Mouse (Mus musculus): ENCODE results near the gene Ugcg.

The Ugcg gene

DNA sequence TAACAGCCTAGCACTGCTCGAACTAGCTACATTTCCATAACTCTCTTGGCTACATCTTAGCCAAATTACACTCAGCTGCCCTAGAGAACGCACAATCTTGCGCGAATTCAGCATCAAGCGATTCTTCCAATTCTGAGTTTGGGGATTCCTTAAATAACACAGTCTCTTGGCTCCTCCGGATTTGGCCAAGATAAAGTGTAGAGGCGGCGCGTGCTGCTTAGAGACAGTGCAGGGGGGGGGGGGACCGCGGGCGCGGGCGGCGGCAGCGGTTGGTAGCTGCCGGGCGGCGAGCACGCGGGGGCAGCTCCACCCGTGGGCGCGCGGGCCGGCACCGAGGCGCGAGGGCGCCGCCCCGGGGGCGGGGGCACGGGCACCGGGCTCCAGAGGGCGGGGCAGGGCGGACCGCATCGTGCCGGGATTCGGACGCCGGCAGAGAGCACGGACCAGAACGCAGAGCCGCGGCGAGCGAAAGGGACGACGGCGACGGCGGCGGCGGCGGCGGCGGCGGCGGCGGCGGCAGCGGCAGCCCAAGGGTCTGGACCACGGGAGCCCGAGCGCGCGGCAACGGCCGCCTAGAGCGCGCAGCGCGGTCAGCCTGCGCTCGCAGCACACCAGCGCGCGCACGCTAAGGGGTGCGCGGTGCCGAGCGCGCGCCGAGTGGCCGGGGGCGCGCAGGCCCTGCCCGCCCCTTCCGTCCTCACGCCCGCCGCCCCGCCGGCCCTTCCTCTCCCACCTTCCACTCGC lies at the start of gene Ugcg:
Ugcg (plus strand) TSS at position 456 of the 744 bp plus-strand sequence.
- in situ Hi-C loops (cut with MboI; ENCODE audit: low pct_unique_long_range_greater_than_20kb in 1 of 2, low sequenced_read_pairs in 2 of 2, unreplicated experiment in 1 of 2), result loop anchor here in 1 of 2 experiments (25.0 kb wide), 1 partner anchor 373 kb away; no protein-coding TSS in a partner anchor

- in situ Hi-C loops (cut with MboI; ENCODE audit: low pct_unique_long_range_greater_than_20kb in 1 of 2, low sequenced_read_pairs in 2 of 2, unreplicated experiment in 1 of 2), result no loop called here
Measured at GRCm38 (mm10) chr4:59149043-59149442, 40.0 kb upstream of the Ugcg start.

GRCm38 (mm10) chr4:59150907-59151306 lies 38.1 kb upstream of the Ugcg start:
- in situ Hi-C loops (cut with MboI; ENCODE audit: low pct_unique_long_range_greater_than_20kb in 1 of 2, low sequenced_read_pairs in 2 of 2, unreplicated experiment in 1 of 2), result no loop called here

DNA sequence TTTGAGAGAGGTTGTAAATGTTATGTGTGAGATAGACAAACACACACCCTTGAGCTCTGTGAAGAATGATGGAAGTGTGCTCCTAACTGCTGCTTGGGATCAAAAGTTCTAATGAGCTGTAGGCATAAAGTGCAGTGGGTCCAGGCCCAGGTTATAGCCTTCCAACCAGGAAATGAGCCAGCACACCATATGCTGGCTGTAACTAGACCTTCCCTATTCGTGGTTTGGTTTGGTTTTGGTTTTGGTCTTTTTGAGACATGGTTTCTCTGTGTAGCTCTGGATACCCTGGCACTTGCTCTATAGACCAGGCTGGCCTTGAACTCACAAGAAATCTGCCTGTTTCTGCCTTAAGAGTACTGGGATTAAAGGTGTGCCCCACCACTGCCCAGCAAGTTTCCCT lies 37.1 kb upstream of the Ugcg start:
- in situ Hi-C loops (cut with MboI; ENCODE audit: low pct_unique_long_range_greater_than_20kb in 1 of 2, low sequenced_read_pairs in 2 of 2, unreplicated experiment in 1 of 2), result no loop called here

DNA sequence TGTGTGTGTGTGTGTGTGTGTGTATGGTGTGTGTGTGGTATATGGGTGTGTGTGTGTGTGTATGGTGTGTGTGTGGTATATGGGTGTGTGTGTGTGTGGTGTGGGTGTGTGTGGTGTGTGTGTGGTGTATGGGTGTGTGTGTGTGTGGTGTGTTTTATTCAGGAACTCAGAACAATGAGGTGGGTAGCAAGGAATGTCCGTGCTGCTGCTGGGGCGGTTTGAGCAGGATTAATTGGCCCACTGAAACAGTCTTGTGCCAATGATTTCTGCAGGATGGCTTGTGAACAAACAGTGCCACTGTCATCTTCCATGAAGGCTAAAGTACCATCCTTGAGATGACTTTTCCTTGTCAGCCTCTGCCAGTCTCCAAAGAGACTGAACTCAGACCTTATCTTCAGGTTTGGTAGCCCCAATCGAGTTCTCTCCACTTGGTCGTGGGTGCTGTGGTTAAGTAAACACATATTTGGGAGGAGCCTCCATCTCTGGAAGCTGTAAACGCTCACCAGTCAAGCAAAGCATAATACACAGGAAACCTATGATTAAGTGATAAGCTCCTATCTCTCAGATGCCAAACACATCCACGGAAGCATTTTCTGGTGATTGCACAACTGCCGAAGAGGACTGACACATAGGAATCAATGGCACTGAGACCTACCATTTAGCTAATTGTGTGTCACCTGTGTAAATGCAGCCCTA lies 32.0 kb upstream of the Ugcg start:
- in situ Hi-C loops (cut with MboI; ENCODE audit: low pct_unique_long_range_greater_than_20kb in 1 of 2, low sequenced_read_pairs in 2 of 2, unreplicated experiment in 1 of 2), result no loop called here

DNA sequence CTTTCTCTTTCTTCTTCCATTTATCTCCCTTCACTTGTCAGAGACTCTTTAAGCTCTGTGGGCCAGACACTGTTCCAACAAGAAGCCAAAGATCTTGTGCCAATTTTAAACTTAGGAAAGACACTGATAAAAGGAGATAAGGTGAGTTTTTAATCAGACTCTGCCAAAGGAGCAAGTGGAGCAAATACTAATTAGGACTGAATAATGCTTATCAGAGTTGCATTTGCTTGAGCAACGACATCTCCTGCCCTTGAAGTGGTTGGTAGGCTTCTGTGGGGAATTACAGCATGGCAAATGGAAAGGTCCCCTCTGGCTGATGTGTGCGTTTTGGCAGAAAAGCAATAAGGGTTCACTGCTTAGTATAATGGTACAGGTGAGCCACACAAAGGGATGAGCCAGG lies 31.4 kb upstream of the Ugcg start:
- in situ Hi-C loops (cut with MboI; ENCODE audit: low pct_unique_long_range_greater_than_20kb in 1 of 2, low sequenced_read_pairs in 2 of 2, unreplicated experiment in 1 of 2), result no loop called here

DNA sequence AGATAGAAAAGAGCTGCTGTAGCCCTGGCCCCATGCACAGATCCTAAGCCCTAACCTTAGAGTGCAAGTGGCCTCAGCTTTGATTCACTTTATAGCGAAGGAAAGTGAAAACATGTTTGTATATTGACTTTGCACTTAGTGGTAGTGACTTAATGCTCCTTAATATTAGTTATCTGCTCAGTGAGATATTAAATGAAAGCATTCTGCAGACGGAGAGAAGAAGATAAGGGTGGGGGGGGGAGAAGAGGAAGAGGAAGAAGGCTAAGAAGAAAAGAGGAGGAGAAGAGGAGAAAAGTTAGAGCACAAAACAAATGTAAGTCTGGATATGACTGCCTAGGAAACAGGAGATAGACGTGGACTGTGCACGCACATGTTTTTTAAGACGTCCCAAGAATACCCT lies 28.8 kb upstream of the Ugcg start:
- in situ Hi-C loops (cut with MboI; ENCODE audit: low pct_unique_long_range_greater_than_20kb in 1 of 2, low sequenced_read_pairs in 2 of 2, unreplicated experiment in 1 of 2), result no loop called here

- in situ Hi-C loops (cut with MboI; ENCODE audit: low pct_unique_long_range_greater_than_20kb in 1 of 2, low sequenced_read_pairs in 2 of 2, unreplicated experiment in 1 of 2), result no loop called here
Measured at GRCm38 (mm10) chr4:59160959-59161670, 27.9 kb upstream of the Ugcg start.

DNA sequence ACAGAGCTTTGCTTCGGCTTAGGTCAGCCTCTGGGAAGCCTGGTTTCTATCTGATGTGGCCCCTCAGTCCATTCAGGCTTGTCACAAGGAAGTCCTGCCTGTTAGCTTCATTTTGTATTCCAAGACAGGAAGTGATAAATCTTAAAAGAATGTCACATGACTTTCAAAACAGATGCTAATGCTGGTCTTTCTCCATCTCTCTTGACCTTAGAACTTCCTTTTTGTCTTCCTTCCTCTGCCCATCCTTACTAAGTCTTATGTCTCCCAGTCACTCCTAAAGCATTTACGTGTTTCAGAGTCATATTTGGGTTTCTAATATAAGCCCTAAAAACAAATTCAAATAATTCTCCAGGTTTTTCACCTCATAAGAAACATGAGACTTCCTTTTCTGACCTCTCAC lies 25.0 kb upstream of the Ugcg start:
- in situ Hi-C loops (cut with MboI; ENCODE audit: low pct_unique_long_range_greater_than_20kb in 1 of 2, low sequenced_read_pairs in 2 of 2, unreplicated experiment in 1 of 2), result no loop called here

DNA sequence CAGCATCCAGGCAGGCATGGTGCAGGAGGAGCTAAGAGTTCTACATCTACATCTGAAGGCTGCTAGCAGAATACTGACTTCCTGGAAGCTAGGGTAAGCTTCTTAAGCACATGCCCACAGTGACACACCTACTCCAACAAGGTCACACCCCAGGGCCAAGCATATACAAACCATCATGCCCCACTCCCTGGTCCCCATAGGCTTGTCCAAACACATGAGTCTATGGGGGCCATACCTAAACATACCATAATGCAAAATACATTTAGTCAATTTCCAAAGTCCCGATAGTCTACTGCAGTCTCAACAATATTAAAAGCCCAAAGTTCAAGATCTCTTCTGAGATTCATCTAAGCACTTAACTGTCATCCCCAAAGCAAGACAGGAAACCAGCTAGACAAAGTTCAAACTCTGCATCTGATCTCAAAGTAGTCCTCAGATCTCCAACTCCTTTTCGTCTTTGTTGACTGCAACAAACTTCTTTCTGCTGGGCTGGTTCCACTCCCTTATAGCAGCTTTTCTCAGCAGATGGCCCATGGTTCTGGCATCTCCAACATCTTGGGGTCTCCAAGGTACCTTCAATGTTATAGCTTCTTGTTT lies 21.7 kb upstream of the Ugcg start:
- in situ Hi-C loops (cut with MboI; ENCODE audit: low pct_unique_long_range_greater_than_20kb in 1 of 2, low sequenced_read_pairs in 2 of 2, unreplicated experiment in 1 of 2), result loop anchor here in 1 of 2 experiments (5.0 kb wide), 1 partner anchor 50 kb away; no protein-coding TSS in a partner anchor

GRCm38 (mm10) chr4:59169981-59170380 lies 19.1 kb upstream of the Ugcg start:
- in situ Hi-C loops (cut with MboI; ENCODE audit: low pct_unique_long_range_greater_than_20kb in 1 of 2, low sequenced_read_pairs in 2 of 2, unreplicated experiment in 1 of 2), result loop anchor here in 1 of 2 experiments (5.0 kb wide), 1 partner anchor 53 kb away; no protein-coding TSS in a partner anchor

- in situ Hi-C loops (cut with MboI; ENCODE audit: low pct_unique_long_range_greater_than_20kb in 1 of 2, low sequenced_read_pairs in 2 of 2, unreplicated experiment in 1 of 2), result no loop called here
Measured at GRCm38 (mm10) chr4:59172616-59173015, 16.4 kb upstream of the Ugcg start.

- in situ Hi-C loops (cut with MboI; ENCODE audit: low pct_unique_long_range_greater_than_20kb in 1 of 2, low sequenced_read_pairs in 2 of 2, unreplicated experiment in 1 of 2), result no loop called here
Measured at GRCm38 (mm10) chr4:59173181-59173922, 15.7 kb upstream of the Ugcg start.

GRCm38 (mm10) chr4:59175003-59175402 lies 14.1 kb upstream of the Ugcg start:
- in situ Hi-C loops (cut with MboI; ENCODE audit: low pct_unique_long_range_greater_than_20kb in 1 of 2, low sequenced_read_pairs in 2 of 2, unreplicated experiment in 1 of 2), result loop anchor here in 1 of 2 experiments (25.0 kb wide), 1 partner anchor 387 kb away; no protein-coding TSS in a partner anchor

DNA sequence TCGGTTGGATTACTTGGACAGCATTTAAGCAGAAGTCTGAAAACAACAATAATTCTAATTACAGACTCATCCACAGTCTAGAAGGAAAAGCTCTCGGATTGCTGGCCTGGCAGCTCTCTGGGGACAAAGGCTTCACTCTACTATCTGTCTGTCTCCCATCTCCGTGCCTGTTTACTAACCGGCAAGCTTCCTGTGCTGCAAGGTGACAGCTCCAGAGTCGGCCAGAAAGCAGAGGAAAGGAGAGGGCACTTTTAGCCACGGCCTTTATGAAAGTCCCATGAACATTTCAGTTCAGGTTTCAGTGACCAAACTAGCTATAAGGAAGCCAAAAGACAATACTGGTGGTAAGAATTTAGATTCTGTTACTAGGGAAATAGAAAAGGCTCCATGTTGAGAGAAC lies 13.1 kb upstream of the Ugcg start:
- in situ Hi-C loops (cut with MboI; ENCODE audit: low pct_unique_long_range_greater_than_20kb in 1 of 2, low sequenced_read_pairs in 2 of 2, unreplicated experiment in 1 of 2), result loop anchor here in 1 of 2 experiments (25.0 kb wide), 1 partner anchor 386 kb away; no protein-coding TSS in a partner anchor

- in situ Hi-C loops (cut with MboI; ENCODE audit: low pct_unique_long_range_greater_than_20kb in 1 of 2, low sequenced_read_pairs in 2 of 2, unreplicated experiment in 1 of 2), result loop anchor here in 1 of 2 experiments (25.0 kb wide), 1 partner anchor 385 kb away; no protein-coding TSS in a partner anchor
Measured at GRCm38 (mm10) chr4:59177566-59177965, 11.5 kb upstream of the Ugcg start.

DNA sequence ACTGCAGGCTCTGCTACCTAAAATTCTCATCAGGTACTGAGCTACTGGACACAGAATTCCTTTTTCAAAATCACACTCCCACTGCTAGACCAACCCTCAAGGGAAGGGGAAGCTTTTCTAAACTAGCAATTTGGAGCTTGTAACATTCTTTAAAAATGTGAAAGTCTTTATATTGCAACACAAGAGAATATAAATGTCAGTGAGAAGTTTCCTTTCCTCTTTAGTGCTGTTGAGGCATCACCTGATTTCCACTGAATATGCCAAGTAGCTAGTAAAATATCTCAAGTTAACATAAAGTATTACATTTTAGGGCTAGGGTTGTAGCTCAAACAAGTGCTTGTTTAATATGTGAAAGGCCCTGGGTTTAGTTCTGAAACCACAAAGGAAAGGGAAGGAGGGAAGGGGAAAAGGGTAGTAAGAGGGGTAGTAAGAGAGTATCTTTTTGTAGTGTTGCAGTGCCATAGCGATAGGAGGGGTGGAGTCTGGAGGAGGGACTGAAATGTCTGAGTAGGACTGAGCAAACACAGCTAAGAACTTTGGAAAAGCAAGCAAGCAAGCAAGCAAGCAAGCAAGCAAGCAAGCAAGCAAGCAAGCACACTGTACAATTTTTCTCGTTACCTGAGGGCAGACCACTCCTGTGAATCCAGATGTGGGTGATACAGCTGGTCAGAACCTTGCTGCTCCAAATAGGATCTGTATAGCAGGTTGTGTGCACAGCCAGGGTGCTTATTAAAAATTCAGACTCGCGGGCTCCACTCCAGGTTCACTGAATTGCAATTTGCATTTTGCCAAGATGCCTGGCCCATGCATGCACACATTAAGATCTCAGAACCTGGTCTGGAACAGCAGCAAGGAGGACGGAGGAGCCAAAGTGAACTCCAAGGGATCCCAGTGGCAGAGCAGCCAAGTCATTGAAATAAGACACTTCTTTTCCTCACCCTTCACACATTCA lies 7.5 kb upstream of the Ugcg start:
- in situ Hi-C loops (cut with MboI; ENCODE audit: low pct_unique_long_range_greater_than_20kb in 1 of 2, low sequenced_read_pairs in 2 of 2, unreplicated experiment in 1 of 2), result loop anchor here in 1 of 2 experiments (25.0 kb wide), 1 partner anchor 381 kb away; no protein-coding TSS in a partner anchor

Measured in mouse embryonic stem cell (cell line).